Mouse (Mus musculus) layer of hippocampus, adult 11-12 months (tissue): Measurements from ENCODE around the gene Pnkp.
A peak's percentile ranks its signal among the peaks of the same experiment; 100 is the strongest.

Experiments
- DNase-seq: peaks from one replicate; pipeline ENCODE4 v3.0.0; 2022; ENCODE audit warnings: low spot score

Pnkp gene

DNA sequence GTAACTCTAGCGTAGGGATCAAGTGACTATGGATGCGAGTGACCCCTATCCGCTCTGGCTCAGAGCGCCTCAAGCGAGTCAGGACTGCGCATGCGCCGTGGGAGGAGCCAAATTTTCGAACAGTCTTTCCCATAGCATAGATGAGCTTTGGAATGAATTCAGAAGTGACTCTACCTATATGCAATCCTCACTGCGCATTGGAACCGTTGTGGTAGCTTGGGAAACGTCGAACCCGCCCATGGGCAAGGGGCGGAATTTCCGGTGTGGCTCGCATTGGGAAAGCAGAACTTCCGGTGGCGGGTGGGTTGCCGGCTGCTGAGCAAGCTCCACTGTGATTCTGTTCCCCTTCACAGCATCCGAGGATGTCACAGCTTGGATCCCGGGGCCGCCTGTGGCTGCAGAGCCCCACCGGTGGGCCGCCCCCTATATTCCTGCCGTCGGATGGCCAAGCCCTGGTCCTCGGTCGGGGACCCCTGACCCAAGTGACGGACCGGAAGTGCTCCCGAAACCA is at the start of gene Pnkp:
Gene Pnkp (plus strand): TSS at position 98 of the 511 bp plus-strand sequence.
- DNase-seq, result peak; percentile 94

DNA sequence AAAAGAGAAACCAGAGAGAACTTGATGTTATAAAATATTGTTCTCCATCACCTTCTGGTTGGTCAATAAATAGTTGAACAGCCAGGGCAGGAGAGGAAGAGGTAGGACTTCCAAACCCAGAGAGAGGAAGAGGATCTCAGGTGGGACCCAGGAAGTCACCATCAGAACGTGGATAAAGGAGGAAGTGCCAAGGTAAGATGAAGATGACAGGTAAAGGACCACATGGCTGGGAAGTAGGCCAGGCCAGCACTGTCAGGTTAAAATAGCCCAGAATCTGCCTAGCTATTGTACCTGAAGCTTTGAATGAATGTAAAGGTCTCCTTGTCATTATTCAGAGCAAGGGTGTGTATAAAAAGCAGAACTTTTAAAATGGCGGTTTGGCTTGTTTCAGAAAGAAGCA is 48.0 kb upstream of the Pnkp start:
- no peak for DNase-seq

- no peak for DNase-seq
These were observed 47.5 kb upstream of the Pnkp start for GRCm38 (mm10) chr7:44809466-44809865.

DNA sequence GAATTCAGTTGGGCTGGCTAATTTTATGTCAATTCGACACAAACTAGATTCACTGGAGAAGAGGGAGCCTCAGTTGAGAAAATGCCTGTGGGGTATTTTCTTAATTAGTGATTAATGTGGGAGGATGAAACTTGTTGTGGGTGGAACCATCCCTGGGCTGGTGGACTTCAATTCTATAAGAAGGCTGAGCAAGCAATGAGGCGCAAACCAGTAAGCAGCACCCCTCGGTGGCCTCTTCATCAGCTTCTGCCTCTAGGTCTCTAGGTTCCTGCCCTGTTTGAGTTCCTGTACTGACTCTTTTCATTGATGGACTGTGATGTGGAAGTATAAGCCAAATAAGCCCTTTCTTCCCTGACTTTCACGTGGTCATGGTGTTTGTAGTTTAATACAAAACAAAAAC is 46.6 kb upstream of the Pnkp start:
- no peak for DNase-seq

- DNase-seq, result no peak
These were observed 46.0 kb upstream of the Pnkp start for GRCm38 (mm10) chr7:44810819-44811557.

DNA sequence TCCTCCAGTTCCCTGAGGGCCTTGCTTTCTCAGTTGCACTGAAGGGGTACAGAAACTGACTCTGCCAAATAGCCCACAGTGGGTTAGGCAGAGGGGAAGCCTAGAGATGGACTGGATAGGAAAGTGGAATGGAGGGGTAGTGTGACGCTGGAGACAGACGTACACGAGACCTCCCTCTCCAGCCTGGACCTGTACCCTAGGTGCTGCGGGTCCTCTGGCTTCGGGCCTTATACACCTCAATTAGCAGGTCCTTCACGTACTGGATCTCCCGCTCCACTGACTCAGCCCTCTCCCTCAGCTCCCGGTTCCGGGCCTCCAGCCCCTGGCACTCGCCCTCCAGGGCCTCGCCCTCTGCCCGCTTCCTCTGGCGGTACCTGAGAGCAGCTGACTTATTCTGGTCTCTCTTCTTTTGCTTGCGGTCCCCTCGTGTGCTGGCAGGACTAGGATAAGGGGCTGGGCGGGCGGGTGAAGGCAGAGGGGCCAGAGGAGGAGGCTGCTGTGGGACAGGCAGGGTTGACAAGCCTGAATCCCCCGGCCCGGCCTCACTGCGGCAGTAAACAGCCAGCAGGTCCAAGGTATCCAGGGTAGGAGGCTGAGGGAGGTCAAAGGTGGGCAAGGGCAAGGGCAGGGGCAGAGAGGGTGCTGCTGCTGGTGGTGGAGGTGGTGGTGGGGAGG is 44.2 kb upstream of the Pnkp start:
- no peak for DNase-seq

GRCm38 (mm10) chr7:44813985-44814384 is 43.0 kb upstream of the Pnkp start:
- peak; percentile 2 for DNase-seq

DNA sequence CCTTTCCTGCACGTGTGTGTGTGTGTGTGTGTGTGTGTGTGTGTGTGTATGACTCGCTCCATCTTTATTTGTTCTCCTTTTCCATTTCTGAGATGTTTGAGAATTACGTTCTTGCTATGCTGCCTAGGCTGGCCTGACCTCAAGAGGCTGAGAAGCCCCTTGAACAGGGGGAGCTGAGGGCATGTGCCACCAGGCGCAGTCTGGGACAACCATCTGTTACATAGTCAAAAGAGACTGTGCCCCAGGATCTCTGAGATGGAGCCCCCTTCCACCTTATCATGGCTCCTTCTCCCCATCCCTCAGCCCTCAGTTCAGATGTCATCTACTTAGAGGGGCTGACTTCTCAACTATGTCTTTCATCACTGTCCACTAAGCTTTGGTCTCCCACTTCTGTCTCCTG is 42.5 kb upstream of the Pnkp start:
- peak; percentile 2 for DNase-seq

DNA sequence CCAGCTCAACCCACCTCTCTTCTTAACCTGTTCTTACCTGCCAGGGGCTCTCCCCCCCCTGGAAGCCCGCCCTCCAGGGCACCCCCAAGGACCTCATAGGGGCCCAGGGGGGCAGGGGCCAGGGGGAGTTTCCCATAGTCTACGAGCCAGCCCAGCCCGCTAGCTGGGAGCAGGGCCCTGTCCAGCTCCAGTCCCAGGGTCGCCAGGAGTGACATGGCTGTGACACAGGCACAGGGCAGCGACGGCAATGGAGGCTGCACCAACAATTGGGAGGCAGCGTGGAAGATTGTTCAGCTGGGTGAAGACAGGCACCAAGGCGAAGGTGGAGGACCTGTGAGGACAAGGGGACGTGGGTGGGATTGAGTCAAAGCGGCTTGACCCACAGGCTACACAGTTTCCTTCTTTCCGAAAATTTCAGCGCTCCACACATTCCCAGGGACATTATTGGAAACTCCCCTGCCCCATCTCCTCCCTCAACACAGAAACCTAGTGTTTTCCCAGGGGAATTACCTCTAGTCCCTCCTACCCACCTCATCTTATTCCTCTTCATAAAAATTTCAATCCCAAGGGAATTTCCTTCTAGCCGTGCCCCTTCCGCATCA is 41.9 kb upstream of the Pnkp start:
- peak; percentile 20 for DNase-seq

DNA sequence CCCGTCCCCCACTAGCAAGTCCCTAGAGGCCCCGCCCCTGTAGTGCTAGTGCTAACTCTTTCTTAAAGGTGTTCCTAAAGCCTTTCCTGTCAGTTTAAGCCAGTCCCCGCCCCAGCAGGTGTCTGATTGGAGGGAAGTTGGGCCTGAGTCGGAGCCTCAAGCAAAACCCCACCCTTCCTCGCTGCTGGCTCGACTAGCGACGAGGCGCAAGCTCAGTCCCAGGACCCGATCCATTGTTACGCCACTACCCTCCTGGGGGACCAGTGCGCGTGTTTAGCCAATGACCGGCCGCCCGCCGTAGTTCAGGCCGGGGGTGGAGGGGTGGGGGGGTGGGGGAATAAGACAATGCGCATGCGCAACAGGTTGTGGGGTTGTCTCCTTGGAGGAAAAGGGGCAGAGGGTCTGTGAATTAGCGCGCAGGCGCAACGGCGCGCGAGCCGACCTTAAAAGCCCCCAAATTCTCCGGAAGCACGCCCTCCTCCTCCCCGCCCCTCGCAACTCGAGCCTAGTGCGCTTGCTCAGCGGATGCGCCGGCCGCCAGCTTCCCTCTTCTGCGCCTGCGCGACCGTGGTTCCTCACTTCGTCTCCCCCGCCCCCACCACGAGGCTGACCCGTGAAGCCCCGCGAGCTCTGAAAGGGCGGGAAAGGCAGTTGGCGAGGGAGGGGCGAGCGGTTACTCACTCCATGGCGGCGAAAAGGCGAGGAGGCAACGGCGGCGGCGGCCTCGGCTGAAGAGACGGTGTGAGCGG is 41.0 kb upstream of the Pnkp start, which contains the start of the genes Nup62 and Il4i1:
Gene Nup62 (plus strand): TSS at position 368 of the 749 bp plus-strand sequence.
Gene Il4i1 (plus strand): TSS at position 667 of the 749 bp plus-strand sequence.
- peak; percentile 99 for DNase-seq

- no peak for DNase-seq
These were observed 40.4 kb upstream of the Pnkp start, which contains the start of gene Atf5 for GRCm38 (mm10) chr7:44816470-44817021. Gene Atf5, minus strand, starts transcription at chr7:44816658.

GRCm38 (mm10) chr7:44817441-44817840 is 39.5 kb upstream of the Pnkp start:
- no peak for DNase-seq

DNA sequence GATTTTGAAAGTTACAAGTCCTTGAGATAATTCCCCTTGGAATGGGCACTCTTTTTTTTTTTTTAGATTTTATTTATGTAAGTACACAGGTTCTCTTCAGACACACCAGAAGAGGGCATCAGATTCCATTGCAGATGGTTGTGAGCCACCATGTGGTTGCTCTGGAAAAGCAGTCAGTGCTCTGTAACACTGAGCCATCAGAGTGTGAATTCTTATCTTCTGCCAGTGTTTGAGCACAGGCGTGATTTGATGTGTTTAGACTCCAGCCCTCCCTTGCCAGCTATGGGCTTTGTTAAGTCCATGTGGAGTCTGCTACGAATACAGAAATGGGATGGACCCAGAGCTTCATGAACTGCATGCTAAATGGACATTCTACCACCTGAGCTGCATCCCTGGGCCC is 38.8 kb upstream of the Pnkp start:
- peak; percentile 6 for DNase-seq

- DNase-seq, result peak; percentile 28
These were observed 38.1 kb upstream of the Pnkp start for GRCm38 (mm10) chr7:44818751-44819235.

GRCm38 (mm10) chr7:44819391-44819790 is 37.5 kb upstream of the Pnkp start:
- DNase-seq, result peak; percentile 1

- peak; percentile 1 for DNase-seq
These were observed 37.1 kb upstream of the Pnkp start for GRCm38 (mm10) chr7:44819863-44820262.

DNA sequence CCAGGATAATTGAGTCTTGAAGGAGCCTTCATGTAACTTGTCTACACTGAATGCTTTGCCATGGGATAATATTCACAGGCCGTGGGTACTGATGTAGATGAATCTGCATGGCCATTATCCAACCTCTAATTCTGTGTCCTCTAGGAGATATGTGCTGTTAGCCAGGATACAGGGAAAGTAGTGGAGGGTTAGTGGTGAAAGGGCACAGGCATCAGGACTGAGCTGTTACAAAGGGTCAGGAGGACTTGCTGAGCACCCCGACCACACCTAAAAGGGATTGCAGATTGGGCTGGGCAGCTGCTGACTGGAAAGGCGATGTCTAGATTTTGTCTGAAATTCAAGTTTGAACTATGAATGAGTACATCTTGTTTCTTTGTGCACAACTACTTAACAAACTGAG is 36.4 kb upstream of the Pnkp start:
- DNase-seq, result no peak

GRCm38 (mm10) chr7:44821666-44822448 is 35.1 kb upstream of the Pnkp start:
- DNase-seq, result peak; percentile 2

GRCm38 (mm10) chr7:44823409-44823808 is 33.5 kb upstream of the Pnkp start:
- no peak for DNase-seq

- DNase-seq, result peak; percentile 86
These were observed 32.1 kb upstream of the Pnkp start for GRCm38 (mm10) chr7:44824872-44825271.

DNA sequence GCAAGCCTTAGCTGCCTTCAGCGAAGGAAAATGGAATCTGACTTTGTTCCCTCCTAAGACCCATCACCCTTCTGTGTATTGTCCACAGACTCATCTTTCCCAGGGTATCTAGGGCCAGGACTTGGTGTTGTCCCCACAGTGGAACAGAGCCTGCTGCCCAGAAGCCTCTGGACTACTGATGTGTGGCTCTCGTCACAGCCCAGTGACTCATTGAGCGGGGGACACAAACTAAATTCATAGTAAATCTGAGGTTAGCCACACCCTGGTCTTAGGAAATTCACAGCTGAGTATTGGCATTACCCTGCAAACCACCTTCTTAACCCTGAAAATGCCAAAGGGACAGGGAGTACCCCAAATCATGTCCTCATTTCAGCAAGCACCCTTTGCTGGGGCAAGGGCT is 30.2 kb upstream of the Pnkp start:
- no peak for DNase-seq
